Mouse (Mus musculus): ENCODE data around the gene Fam118a. TPM values are rescaled to one million over a fixed set of nuclear protein-coding genes. Genes with fewer than 3 reads are reported as not detected.

Gene Fam118a
- 1 to 10 TPM; 6.7 to 8.8 TPM for total RNA-seq (2023)

DNA sequence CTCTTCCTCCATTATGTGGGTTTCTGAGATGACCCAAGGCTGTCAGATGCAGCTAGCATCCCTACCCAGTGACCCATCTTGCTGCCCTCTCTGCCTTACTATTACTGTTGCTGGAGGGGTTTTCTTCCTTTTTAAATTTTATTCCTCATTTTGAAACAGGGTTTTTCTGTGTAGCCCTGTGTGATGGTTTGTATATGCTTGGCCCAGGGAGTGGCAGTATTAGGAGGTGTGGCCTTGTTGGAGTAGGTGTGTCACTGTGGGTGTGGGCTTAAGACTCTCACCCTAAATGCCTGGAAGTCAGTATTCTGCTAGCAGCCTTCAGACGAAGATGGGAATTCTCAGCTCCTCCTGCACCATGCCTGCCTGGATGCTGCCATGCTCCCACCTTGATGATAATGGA, at the start of gene Fam118a:
Gene Fam118a, plus strand, starts transcription at position 301 of the 400 bp plus-strand sequence.

DNA sequence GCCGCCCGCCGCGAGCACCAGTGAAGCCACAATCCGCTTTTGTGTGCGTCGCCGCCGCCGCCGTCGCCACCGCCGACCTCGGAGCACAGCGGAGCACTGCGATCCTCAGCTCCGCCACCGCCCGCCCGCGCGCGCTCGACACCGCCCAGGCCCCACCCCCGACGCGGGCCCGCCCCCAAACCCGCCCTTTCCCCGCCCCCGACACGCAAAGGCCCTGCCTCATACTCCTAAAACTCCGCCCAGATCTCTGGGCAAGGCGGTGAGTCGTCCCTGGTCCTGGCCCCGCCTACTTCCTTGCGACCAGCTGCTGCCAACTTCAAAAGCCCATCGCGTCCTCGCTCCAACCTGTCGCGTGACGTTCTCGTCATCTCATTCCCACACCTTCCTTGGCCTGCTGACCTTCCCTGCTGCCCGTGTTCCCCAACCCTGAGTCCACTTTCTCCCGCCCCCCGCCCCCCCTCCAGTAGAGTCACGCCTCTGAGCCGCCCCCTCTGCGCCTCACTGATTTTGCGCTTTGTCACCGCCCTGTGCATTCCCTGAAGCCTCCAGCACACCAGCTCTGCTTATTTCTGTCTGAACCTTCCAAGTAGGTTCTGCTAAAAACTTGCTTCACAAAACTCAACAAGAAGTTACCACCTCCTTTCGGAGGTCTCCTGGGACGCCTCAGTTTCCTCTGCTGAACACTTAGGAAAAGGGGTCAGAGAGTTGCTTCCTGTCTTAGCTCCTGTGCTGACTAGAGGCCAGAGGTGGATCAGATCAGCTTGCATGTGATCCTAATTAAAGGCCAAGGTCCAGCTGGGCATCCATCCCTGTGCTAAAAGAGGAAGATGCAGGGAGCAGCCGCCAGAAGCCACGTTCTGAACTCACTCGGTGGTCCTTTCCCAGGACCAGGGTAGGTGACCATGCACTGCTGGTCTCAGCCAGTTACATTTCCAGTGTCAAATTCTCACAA, 40.6 kb upstream of the Fam118a start, which contains the start of gene 5031439G07Rik:
Gene 5031439G07Rik, minus strand, starts transcription at position 678 of the 952 bp plus-strand sequence.

DNA sequence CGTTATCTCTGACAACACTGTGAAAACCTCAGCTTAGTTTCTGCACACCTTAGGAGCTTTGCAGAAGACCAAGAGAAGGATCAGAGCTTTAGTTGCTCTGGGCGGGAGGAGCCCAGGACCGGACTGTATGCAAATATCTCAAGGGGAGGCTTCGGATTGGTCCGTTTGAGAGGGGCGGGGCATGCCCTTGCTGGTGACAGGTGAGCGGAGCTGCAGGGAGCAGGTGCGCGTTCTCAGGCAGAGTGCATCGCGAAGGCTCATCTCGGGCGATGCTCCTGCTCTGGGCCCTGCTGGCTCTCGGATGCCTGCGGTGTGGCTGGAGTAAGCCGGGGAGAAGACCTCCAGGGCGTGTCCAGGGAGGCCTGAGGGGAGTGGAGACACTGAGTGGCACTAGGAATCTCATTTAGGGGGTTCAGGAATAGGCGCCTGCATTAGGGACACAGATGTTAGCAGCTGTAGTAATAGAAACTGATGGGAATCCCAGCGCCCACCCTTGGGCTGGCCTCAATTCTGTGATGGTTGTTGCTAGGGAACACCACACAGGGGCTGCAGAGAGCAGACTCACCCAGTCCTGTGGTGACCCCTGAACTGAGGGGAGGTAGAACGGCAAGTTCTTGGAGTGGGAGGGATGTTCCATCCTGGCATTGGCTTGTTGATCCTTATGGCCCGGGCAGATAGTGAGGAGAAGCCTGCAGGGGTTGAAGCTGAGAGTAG, 11.6 kb upstream of the Fam118a start, which contains the start of gene Upk3a:
Gene Upk3a, plus strand, starts transcription at position 191 of the 714 bp plus-strand sequence.

Other genes starting within 250 kb of the Fam118a start
- 1 to 10 TPM; 1.9 to 4.0 TPM for gene Phf21b, start 172.9 kb upstream of the Fam118a start, total RNA-seq (2023)
- gene Gm29666, start 108.9 kb upstream of the Fam118a start, total RNA-seq (2023), result under 1 TPM; 0.18 to 0.24 TPM
- gene Nup50, start 105.5 kb upstream of the Fam118a start, total RNA-seq (2023), result 10 to 100 TPM; 29.9 to 32.0 TPM
- gene 5031439G07Rik, start 40.4 kb upstream of the Fam118a start, total RNA-seq (2023), result 100 to 1,000 TPM; 169 to 186 TPM
- gene Upk3a, start 11.8 kb upstream of the Fam118a start, total RNA-seq (2023), result not detected
- gene Smc1b, start 103.0 kb downstream of the Fam118a start, total RNA-seq (2023), result 1 to 10 TPM; 5.8 to 8.4 TPM
- gene Ribc2, start 103.1 kb downstream of the Fam118a start, total RNA-seq (2023), result not detected
- gene Fbln1, start 177.0 kb downstream of the Fam118a start, total RNA-seq (2023), result under 1 TPM; 0.97 TPM